Mouse (Mus musculus): Measurements from ENCODE around the gene Ccr1.

DNA sequence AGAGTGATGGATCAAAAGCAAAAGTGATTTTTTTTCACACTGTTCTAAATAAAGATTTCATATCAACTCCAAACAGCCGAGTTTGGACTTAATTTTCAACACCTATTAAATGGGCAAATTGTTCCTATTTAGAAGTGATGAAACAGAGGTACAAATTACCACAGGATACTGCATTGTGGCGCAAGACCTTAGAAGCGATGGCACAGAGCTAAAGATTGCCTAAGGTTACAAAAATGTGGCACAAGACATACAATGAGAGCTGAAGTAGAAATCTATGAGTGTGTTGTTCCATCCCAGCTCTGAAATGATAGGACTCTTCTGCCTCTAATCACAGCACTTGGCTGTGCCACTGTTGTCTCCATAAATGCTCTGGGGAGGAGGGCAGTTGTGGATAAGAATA, 3.7 kb downstream of the Ccr1 start:
- TF ChIP-seq CTCF (IDR thresholded peaks at IDR 0.05; ENCODE audit: low read depth, low read length) (no peak), GATA1 (IDR thresholded peaks at IDR 0.05; ENCODE audit: borderline replicate concordance, low read length) (no peak), GATA2 (IDR thresholded peaks at IDR 0.05; ENCODE audit: borderline replicate concordance, low read depth, low read length) (no peak), POLR2AphosphoS5 (IDR thresholded peaks at IDR 0.05; ENCODE audit: insufficient replicate concordance, low read depth, low read length) (no peak), TAL1 (conservative IDR thresholded peaks at IDR 0.05; ENCODE audit: low read depth, low read length) (no peak)
